Mouse (Mus musculus): ENCODE results near the gene Sap30bp. TPM values are rescaled to one million over a fixed set of nuclear protein-coding genes. Genes with fewer than 3 reads are reported as not detected.

Gene Sap30bp
- total RNA-seq, 1 experiment from 2014 or later = 40.9 TPM

DNA sequence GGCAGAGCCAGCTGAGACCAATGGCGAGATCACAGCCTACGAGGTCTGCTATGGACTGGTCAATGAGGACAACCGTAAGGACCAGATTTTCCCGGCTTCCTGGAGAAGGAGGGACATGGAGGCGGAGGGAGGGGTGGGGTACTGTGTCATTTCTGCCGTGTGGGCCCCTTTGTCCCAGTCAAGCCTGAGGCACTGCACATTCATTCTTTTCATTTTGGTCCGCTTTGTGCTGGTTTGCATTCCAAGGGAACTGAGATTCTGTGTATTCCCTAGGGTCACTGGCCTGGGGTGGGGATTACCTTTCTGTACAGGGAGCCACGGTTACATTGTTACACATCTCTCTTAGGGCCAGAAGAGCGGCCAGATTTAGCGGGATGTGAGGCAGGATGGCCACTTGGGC, 67.5 kb downstream of the Sap30bp start:
- DNase-seq = no peak

DNA sequence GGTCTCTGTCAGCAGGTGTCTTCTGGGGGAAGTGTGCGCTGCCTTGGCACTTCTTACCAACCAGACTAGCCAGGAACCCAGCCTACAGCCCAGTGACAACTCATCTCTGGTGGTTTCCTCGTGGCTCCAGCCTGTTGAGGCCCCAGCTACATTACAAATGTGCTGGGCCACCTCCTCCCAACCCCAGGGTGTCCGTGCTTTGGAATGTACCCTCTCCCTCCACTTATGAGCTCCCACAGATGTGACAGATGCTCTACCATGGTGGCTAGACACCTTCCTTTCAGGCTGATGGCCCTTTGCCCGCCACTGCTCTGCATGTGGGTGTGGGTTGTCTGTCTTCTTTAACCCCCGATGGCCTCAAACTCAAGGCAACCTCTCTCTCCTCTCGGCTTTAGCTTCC, 68.6 kb downstream of the Sap30bp start:
- no peak for DNase-seq

DNA sequence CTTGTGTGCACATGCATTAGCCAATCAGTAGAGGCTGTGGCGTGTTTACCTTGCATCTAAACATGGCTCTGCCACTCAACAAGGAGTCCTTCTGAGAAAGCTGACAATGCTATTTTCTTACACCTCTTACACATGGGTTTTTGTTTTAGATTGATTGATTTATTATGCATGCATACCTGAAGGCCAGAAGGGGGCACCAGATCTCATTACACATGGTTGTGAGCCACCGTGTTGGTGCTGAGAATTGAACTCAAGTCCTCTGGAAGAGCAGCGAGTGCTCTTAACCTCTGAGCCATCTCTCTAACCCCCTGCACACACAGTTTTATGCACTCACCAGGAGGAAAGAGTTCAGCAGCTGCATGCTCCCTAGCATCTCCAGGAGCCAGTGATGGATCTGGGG, 69.8 kb downstream of the Sap30bp start:
- DNase-seq = no peak

DNA sequence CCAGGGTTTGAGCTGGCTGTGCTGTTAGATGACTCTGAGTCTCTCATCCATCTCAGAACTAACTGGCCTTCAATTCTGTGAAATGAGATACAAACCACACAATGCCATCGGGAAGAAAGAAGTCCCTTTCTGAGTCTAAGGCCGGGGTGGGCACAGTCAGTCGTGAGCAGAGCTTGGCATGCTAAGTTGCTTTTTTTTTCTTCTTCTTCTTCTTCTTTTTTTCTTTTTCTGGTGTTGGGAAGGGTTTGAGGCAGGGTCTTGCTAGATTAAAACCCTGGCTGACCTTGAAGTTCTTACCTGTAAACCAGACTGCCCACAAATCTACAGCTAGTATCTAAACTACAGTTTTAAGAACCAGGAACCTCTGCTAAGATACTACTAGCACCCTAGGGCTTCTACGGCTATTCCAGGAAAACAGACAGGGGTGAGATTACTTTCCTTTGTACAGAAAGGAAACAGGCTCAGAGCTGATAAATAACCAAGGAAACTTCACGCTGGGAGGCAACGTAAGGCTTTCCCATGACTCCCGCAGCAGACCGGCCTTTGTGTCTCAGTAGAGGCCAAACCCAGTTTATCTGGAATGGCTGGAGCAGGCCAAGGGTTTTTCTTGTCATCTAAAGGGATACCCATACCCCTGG, 71.2 kb downstream of the Sap30bp start:
- DNase-seq = no peak

DNA sequence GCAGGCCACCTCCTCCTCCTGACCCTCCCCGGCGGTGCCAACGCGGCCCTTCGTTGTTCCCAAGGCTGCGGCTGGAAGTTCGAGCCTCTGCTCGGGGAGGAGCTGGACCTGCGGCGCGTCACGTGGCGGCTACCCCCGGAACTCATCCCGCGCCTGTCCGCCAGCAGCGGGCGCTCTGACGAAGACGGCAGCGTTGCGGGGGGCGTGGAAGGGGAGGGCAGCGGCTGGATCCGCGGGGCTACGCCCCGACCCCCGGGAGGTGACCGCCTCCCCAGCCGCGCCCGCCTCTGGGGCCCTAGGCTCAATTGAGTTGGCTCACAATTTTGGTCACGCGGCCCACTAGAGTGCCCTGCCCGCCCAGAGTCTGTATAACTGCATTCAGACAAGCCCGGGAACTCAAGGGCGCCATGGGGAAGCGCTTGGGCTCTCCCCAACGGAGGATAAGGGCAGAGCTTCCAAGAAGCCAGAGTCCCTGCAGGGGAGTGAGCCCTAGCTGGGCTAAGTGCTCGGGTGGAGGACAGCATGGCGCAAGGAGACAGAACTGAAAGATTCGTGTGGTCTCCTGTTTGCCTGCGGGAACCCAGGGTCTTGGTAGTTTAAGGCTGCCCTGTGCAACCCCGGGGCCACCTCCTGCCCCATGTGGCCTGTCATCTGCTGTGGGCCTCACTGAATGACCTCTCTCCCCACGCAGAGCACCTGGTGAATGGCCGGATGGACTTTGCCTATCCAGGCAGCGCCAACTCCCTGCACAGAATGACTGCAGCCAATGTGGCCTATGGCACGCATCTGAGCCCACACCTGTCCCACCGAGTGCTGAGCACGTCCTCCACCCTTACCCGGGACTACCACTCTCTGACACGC, 72.0 kb downstream of the Sap30bp start:
- peak; percentile 91 for DNase-seq

DNA sequence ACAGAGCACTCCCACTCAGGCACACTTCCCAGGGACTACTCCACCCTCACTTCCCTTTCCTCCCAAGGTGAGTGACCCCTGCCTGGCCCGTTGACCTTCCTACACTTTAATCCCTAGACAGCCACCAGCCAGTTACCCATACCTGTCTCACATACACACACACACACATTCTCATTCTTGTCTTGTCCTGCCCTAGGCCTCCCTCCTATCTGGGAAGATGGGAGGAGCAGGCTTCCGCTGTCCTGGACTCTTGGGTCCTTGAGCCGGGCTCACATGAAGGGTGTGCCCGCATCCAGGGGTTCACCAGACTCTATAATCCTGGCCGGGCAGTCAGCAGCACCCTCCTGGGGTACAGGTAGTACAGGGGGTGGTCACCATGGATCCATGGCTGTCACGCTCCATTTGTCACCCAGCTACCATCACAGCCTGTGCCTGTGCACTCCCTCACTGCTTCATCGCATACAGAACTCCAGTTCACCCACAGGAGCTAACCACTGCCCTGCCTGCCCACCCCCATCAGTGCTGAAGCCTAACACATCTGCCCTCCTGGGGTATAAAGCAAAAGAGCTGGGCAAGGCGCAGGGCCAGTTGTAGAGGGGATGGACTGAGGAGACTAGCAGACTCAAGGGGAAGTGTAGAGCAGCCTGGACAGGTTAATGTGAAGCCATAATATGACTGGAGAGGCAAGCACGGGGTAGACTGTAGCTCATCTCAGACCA, 72.8 kb downstream of the Sap30bp start:
- no peak for DNase-seq

DNA sequence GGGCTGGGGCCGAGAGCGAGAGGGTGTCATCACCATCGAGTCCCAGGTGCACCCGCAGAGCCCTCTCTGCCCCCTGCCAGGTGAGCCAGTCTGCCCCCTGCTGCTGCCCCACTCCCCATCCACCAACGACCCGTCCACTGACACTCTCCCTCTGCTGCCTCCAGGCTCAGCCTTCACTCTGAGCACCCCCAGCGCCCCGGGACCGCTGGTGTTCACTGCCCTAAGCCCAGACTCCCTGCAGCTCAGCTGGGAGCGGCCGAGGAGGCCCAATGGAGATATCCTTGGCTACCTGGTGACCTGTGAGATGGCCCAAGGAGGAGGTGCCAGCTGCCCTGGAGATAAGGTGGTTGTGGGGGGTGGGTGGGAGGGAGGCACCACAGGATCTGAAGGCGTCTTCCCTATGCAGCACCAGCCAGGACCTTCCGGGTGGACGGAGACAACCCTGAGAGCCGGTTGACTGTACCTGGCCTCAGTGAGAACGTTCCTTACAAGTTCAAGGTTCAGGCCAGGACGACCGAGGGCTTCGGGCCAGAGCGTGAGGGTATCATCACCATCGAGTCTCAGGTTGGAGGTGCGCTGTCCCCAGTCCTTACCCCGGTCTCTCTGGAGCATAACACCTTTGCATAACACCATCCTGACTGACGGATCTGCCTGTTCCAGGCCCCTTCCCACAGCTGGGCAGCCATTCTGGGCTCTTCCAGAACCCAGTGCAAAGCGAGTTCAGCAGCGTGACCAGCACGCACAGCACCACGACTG, 74.2 kb downstream of the Sap30bp start:
- no peak for DNase-seq

DNA sequence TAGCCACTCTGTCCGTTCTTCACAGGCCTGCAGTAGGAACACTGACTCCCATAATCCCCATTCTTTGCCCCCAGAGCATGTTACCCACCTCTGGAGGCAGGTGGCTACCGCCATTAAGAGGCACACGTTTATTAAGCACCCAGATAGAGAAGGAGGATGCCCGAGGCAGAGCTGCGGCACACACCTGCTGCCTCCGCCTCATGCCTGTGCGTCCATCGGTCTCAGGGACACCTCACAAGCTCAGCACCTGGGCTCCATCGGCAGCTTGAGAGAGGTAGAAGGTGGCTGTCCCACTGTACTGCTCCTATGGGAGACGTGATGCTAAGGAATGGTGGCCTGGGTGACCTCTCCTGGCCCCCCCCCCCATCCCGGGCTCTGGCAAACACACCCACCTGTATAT, 75.3 kb downstream of the Sap30bp start:
- DNase-seq = no peak

DNA sequence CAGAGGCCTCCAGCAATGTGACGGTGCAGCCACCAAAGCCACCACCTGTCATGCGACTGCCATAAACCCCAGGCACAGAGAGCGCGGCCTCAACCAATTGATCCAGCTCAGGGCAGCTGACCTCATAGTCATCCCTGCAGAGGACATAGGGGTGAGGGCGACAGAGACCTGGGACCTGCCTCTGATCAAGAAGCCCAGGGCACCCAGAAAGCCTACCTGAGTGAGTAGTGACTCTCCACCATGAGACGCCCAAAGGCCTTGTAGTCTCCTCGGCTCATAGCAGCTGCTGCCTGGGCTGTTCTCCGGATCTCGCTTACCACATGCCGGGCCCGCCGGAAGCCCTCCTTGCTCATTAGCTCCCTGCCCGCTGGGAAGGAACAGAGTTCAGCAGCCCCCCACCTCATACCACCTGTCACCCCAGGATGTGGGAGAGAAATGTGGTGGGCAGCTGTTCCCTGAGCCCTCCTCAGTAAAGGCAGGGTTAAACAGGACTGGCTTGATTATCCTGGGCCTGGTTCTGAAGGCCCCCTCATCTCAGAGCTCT, 75.8 kb downstream of the Sap30bp start:
- DNase-seq = no peak

DNA sequence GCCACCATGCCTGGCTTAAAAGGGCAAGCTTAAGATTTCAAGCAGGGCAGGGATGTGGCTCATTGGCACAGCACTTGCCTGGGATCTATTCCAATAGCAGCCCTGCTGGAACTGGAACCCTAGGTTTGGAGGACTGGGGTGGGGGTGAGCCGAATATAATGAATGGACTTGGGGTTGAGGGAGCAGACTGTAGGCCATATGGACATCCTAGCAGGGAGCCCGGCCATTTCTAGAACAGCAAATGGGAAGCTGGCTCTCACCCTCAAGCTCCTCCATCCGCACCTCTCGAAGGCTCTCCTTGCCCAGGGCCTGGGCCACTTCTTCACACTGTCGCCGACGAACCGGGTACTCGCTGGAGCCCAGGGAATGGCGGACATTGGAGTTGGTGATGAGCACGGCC, 76.6 kb downstream of the Sap30bp start:
- DNase-seq = no peak

DNA sequence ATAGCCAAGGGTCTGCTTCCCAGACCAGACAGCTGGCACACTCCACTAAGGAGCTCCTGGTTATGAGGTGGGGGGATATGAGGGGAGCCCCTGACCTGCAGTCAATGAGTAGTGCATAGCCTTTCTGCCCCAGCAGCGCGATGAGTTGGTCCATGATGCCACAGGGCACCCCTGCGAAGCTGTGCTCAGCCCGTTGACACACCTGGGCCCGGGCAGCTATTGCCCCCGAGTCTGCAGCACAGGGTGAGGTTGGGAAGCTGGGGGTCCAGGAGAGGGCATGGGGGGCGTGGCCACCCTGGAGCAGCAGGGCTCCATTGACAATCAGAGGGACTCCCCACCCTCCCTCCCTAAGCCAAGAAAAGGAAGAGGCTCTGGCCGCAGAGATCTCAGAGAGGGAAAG, 77.1 kb downstream of the Sap30bp start:
- DNase-seq = no peak

DNA sequence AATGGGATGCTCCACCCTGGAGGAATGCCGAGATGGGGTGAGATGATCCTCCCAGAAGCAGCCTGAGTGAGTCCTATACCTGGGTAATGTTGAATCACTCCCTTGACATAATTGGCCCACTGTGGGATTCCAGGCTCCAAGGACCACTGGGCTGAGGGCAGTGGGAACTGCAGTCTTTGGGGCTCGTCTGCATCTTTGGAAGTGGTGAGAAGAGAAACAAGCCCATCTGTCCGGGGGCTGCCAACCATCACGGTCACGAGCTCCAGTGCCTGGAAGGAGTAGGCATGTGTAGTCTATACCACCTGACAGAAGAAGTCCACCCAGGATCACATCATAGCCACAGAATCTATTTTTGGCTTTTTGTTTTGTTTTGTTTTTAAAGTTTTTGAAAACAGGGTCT, 77.9 kb downstream of the Sap30bp start:
- no peak for DNase-seq

DNA sequence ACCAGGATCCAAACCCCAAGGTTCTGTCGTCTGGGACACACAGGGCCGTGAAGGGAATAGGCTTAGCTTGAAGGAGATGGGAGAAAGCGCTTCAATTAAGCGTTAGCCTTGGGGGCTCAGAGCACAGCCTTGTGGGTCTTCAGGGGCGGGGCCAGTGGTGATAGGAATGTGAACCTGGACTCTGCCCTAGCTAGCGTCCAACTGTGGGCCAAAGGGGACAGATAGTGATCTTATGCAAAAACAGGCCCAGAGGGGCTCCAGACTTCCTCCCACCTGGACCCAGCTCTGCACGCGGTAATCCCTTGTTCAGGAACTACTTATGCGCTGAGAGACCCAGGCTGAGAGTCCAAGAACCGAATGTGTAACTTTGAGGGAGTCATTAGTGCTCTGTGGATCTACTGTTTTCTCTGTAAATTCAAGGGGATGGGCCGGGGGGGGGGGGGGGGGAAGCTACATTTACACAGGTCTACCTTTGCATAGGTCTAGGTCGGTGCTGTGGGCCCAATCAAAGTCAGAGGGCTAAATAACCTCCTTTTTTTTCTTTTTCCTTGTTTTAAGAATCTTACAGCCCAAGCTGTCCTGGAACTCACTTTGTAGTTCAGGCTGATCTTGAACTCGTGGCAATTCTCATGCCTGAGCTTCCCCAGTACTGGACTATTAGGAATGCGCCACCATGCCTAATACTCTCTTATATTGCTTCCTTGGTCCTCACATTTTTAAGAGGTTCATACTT, 78.6 kb downstream of the Sap30bp start:
- DNase-seq = no peak

DNA sequence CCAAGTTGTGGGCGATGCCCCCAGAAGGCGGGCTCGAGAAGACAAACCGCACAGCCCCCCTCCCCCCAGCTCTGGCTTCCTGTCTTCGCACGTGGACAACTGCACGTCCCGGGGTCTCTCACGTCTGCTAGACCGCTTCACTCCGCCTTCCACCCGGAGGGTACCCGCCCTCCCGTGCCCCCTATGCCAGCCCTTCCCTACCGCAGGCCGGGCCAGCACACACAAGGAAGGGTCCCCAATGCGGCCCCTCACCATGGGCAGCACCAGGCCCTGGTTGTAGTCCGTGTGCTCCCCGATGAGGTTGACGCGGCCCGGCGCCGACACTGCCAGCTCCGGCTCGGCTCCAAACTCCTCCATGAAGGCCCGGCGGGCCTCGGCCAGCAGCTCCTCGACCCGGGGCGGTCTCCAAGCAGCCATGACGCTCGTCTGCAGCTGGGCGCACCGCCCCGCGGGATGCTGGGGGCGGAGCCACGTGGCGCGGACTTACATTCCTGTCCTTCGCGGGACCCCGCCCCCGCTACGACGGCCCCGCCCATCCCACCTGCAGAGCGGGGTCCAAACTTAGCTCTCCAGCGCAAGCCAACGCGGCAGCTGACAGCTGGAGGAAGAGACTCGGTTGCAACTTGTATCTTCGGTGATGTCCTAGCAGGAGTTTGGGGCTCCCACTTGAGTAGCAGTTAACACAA, 79.3 kb downstream of the Sap30bp start, which contains the start of gene Galk1:
TSS of gene Galk1 (minus strand) at position 458 of the 686 bp plus-strand sequence.
- peak; percentile 94 for DNase-seq

DNA sequence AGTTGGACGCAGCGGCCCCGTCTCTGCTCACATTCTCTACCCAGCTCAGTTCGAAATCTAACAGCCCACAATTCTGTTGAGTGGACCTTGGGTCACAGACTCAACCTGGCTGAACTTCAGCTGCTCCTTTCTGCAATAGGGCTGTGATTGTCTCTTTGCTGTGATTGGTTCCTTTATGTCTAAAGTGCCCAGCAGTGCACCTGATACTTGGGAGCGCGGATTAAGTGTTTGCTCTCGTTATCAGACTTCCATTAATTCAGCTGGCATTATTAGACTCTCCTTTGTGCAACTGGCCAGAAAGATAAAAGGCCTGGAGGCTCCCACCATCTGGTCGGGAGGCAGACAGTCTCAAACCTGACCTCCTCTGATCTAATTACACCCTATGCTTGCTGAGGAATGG, 81.7 kb downstream of the Sap30bp start:
- no peak for DNase-seq

Other genes starting within 250 kb of the Sap30bp start
- gene Grb2, start 224.7 kb upstream of the Sap30bp start, total RNA-seq (2021) = 103 and 108 TPM in 2 replicates
- 64.4 and 65.1 TPM in 2 replicates for gene Tmem94, start 167.8 kb upstream of the Sap30bp start, total RNA-seq (2021)
- gene Caskin2, start 119.6 kb upstream of the Sap30bp start, total RNA-seq (2021) = 53.7 and 57.5 TPM in 2 replicates
- gene Tsen54, start 118.6 kb upstream of the Sap30bp start, total RNA-seq (2021) = 16.3 and 20.3 TPM in 2 replicates
- 11.4 and 11.8 TPM in 2 replicates for gene Llgl2, start 109.2 kb upstream of the Sap30bp start, total RNA-seq (2021)
- 0.26 TPM in 1 of 2 replicates, not detected in the other for gene Myo15b, start 74.9 kb upstream of the Sap30bp start, total RNA-seq (2021)
- gene Smim5, start 33.3 kb upstream of the Sap30bp start, total RNA-seq (2021) = 0.82 and 1.3 TPM in 2 replicates
- gene Smim6, start 21.3 kb upstream of the Sap30bp start, total RNA-seq (2021) = not detected in 2 replicates
- 18.3 and 22.3 TPM in 2 replicates for gene Recql5, start 195 bp downstream of the Sap30bp start, total RNA-seq (2021)
- gene Itgb4, start 41.4 kb downstream of the Sap30bp start, total RNA-seq (2021) = 3.6 and 4.4 TPM in 2 replicates
- gene Galk1, start 79.4 kb downstream of the Sap30bp start, total RNA-seq (2021) = 41.5 and 51.9 TPM in 2 replicates
- gene H3f3b, start 94.7 kb downstream of the Sap30bp start, total RNA-seq (2021) = 340 and 347 TPM in 2 replicates
- gene Unk, start 97.0 kb downstream of the Sap30bp start, total RNA-seq (2021) = 20.6 and 24.4 TPM in 2 replicates
- 0.74 and 4.0 TPM in 2 replicates for gene Unc13d, start 144.7 kb downstream of the Sap30bp start, total RNA-seq (2021)
- 121 and 127 TPM in 2 replicates for gene Wbp2, start 153.7 kb downstream of the Sap30bp start, total RNA-seq (2021)
- 19.9 and 23.6 TPM in 2 replicates for gene Trim47, start 193.9 kb downstream of the Sap30bp start, total RNA-seq (2021)
- 8.6 and 10.2 TPM in 2 replicates for gene Trim65, start 197.8 kb downstream of the Sap30bp start, total RNA-seq (2021)
- gene Mrpl38, start 205.6 kb downstream of the Sap30bp start, total RNA-seq (2021) = 90.7 and 95.0 TPM in 2 replicates
- 28.1 and 31.0 TPM in 2 replicates for gene Fbf1, start 234.9 kb downstream of the Sap30bp start, total RNA-seq (2021)